Mouse (Mus musculus): ENCODE data around the gene Rars.

- TF ChIP-seq GATA1 (IDR thresholded peaks at IDR 0.05; ENCODE audit: borderline replicate concordance, low read length) (no peak), FLI1 (IDR thresholded peaks at IDR 0.05; ENCODE audit: low read length) (no peak)
Measured at GRCm38 (mm10) chr11:35760001-35760626, 74.2 kb downstream of the Rars start.
